In genomic region chr14:20637818-20638574, GRCm38 (mm10) we compare ENCODE assay signal across 22 mouse cellular contexts. TPM values are rescaled to one million over a fixed set of nuclear protein-coding genes. Genes with fewer than 3 reads are reported as not detected.
"Had no signal": no experiment of that assay in that cellular context is flagged by ENCODE, and none has a peak within 500 bp of the region (broad histone marks: within the 10 kb centered on the region; RNA-seq: fewer than 3 reads in every experiment).

No protein-coding gene starts in this region.

- ATAC-seq: lung, postnatal 0 days; midbrain, embryonic 13.5 days; midbrain, embryonic 15.5 days had no signal

- DNase-seq: lung, adult 2 months; lung, postnatal 14 days; lung, postnatal 36 days; right cerebral cortex, postnatal 14 days; thymus, adult 2 months; thymus, postnatal 25 days; thymus, postnatal 4 days had no signal

- H3K4me1 ChIP-seq: stomach, embryonic 15.5 days had no signal

- H3K27me3 ChIP-seq: lung, embryonic 15.5 days; megakaryocyte, embryonic 14.5 days; midbrain, embryonic 13.5 days; midbrain, embryonic 15.5 days; neural tube, embryonic 12.5 days; stomach, embryonic 15.5 days had no signal

- H3K9ac ChIP-seq: lung, embryonic 15.5 days; midbrain, embryonic 13.5 days; midbrain, embryonic 15.5 days; neural tube, embryonic 12.5 days; stomach, embryonic 15.5 days had no signal

- H3K9me3 ChIP-seq: lung, embryonic 15.5 days; megakaryocyte, embryonic 14.5 days; midbrain, embryonic 13.5 days; midbrain, embryonic 15.5 days; neural tube, embryonic 12.5 days; stomach, embryonic 15.5 days had no signal

- H3K27ac ChIP-seq: lung, embryonic 15.5 days; macrophage; midbrain, embryonic 13.5 days; midbrain, embryonic 15.5 days; neural tube, embryonic 12.5 days; stomach, embryonic 15.5 days; stomach, postnatal 0 days had no signal

- H3K4me3 ChIP-seq: lung, embryonic 15.5 days; megakaryocyte, embryonic 14.5 days; midbrain, embryonic 13.5 days; midbrain, embryonic 15.5 days; neural tube, embryonic 12.5 days; stomach, embryonic 15.5 days had no signal

- H3K4me2 ChIP-seq: lung, embryonic 15.5 days; midbrain, embryonic 11.5 days; midbrain, embryonic 13.5 days; midbrain, embryonic 15.5 days; neural tube, embryonic 12.5 days; stomach, embryonic 15.5 days had no signal

- H3K36me3 ChIP-seq: lung, embryonic 15.5 days; midbrain, embryonic 13.5 days; midbrain, embryonic 15.5 days; neural tube, embryonic 12.5 days; stomach, embryonic 15.5 days had no signal

RNA-seq across cellular contexts. Expression of gene Myoz1, which starts 18.3 kb away (rescaled TPM):
- total RNA-seq: megakaryocyte progenitor cell, adult 5-6 weeks; midbrain, postnatal 0 days; neutrophil, adult 5-6 weeks had no signal
- polyA plus RNA-seq: midbrain, embryonic 13.5 days; spleen, adult 2 months had no signal

RNA-seq across cellular contexts. Expression of gene Synpo2l, which starts 30.2 kb away (rescaled TPM):
- total RNA-seq: monocyte, adult 5-6 weeks; neutrophil, adult 5-6 weeks had no signal
- polyA plus RNA-seq: macrophage had no signal
